Mouse (Mus musculus) CH12.LX (cell line): ENCODE data around the gene Mybph.
A peak's percentile ranks its signal among the peaks of the same experiment; 100 is the strongest.

ENCODE experiments used
- CTCF ChIP-seq, 2 experiments: IDR thresholded peaks in 1 of 2; conservative IDR thresholded peaks in 1 of 2; 2 replicates each; pipeline ENCODE4 v1.5.1; 2011 to 2012; ENCODE audit warnings: low read depth in 2 of 2, low read length in 2 of 2, improper control_type of control experiment in 1 of 2, inconsistent platforms in 1 of 2, mild to moderate bottlenecking in 1 of 2, moderate library complexity in 1 of 2
- EP300 ChIP-seq: IDR thresholded peaks from 2 replicates; pipeline ENCODE4 v1.6.1; 2011; ENCODE audit warnings: low read length, improper control_type of control experiment
- HCFC1 ChIP-seq: IDR thresholded peaks from 2 replicates; pipeline ENCODE4 v1.6.1; 2012; ENCODE audit warnings: low read depth, mild to moderate bottlenecking, inconsistent platforms, low read length, improper control_type of control experiment
- USF1 ChIP-seq: IDR thresholded peaks from 2 replicates; pipeline ENCODE4 v1.6.1; 2014; ENCODE audit warnings: low read depth, mild to moderate bottlenecking, inconsistent platforms, low read length, improper control_type of control experiment

DNA sequence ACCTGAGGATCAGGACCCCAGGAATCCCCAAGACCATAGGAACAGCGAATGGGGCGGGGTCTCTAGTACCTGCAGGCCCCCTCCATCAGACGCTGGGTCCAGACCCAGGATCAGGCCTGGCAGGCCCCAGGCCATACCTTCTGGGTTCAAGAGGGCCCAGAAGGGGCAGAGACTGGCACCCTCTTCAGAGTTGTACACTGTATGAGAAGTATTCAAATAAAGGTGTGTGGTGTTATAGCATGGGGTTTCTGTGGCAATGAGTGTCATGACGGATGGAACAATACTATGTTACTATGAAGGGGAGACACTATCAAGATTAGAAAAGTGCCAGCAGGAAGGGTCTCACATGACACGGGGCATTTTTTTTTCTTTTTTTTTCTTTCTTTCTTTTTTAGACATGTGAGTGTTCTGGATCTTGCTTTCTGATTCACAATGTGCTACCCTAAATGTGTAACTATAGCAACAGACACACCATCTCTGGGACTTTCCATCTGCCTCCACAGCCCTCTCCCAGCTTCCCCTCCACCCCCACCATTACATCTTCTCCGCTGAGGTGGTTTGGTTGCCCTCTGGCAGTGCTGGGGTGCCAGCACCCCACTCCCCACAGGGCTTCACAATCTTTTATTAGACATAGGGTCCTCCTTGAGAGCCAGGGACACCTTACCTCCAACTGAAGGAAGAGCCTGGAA, 7.9 kb downstream of the Mybph start:
- TF ChIP-seq HCFC1 = no peak
- TF ChIP-seq CTCF (conservative IDR thresholded peaks at IDR 0.05 in 1 of 2, IDR thresholded peaks at IDR 0.05 in 1 of 2; ENCODE audit: low read depth in 2 of 2, low read length in 2 of 2) = no peak
- TF ChIP-seq USF1 = no peak
- 0 out of 2 replicates have a peak, but pooled peaks have one; percentile 7 for TF ChIP-seq EP300
